8 mouse cellular contexts compared by ENCODE assay signal in the genomic region with DNA sequence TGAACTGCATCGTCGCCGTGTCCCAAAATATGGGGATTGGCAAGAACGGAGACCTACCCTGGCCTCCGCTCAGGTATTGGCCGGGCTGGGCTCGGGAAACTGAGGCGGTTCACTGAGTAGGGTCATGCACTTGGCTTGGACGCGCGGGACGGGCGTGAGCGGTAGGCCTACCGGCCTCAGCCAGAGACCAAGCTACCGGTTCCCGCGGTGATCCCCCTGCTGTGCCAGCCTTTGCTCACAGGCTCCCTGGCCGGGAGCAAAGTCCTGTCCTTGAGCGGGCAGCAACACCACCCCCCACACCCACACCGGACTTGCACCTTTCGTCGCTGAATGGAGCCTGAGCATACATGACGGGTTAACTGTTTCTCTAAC. TPM values are rescaled to one million over a fixed set of nuclear protein-coding genes. Genes with fewer than 3 reads are reported as not detected.
DNase-seq lines count a peak whose midpoint lies in the region; ATAC-seq lines count a peak whose summit lies in the region.

No protein-coding gene starts in this region.

- no peaks in the 10 kb centered on the region for H3K27me3 ChIP-seq in neural tube, embryonic 11.5 days (ENCODE audit: control insufficient read depth, insufficient read depth, low read length)
- no peaks in the 10 kb centered on the region for H3K27me3 ChIP-seq in forebrain, embryonic 16.5 days (replicated peaks; ENCODE audit: control insufficient read depth, insufficient read depth, low read length)
- H3K27me3 ChIP-seq in neural tube, embryonic 12.5 days (replicated peaks), result no peaks in the 10 kb centered on the region

- peaks cover 5% of the 10 kb centered on the region; the same call in 1 of the 2 replicates for H3K4me1 ChIP-seq in neural tube, embryonic 11.5 days (ENCODE audit: control insufficient read depth, insufficient read depth, low read length)
- H3K4me1 ChIP-seq in forebrain, embryonic 16.5 days (replicated peaks; ENCODE audit: control insufficient read depth, insufficient read depth, low read length), result peaks cover 7% of the 10 kb centered on the region
- peaks cover 15% of the 10 kb centered on the region for H3K4me1 ChIP-seq in neural tube, embryonic 12.5 days

- 0% methylated on average over 24 of the region's 24 CpGs for WGBS in neural tube, embryonic 11.5 days
- WGBS in forebrain, embryonic 16.5 days, result 0% methylated on average over 24 of the region's 24 CpGs
- under 1% methylated on average over 24 of the region's 24 CpGs for WGBS in neural tube, embryonic 12.5 days

- no peaks in the 10 kb centered on the region for H3K9me3 ChIP-seq in neural tube, embryonic 11.5 days (ENCODE audit: control insufficient read depth, low read length)
- H3K9me3 ChIP-seq in forebrain, embryonic 16.5 days (ENCODE audit: control insufficient read depth, low read length), result no peaks in the 10 kb centered on the region
- H3K9me3 ChIP-seq in neural tube, embryonic 12.5 days, result no peaks in the 10 kb centered on the region

- H3K36me3 ChIP-seq in neural tube, embryonic 11.5 days (ENCODE audit: control insufficient read depth, insufficient read depth, low read length), result no peaks in the 10 kb centered on the region; the same call in 1 of the 2 replicates
- no peaks in the 10 kb centered on the region for H3K36me3 ChIP-seq in forebrain, embryonic 16.5 days (ENCODE audit: control insufficient read depth, insufficient read depth)
- peaks cover 6% of the 10 kb centered on the region for H3K36me3 ChIP-seq in neural tube, embryonic 12.5 days

- intact Hi-C loops in left cerebral cortex, postnatal 14 days (cut with DNase I), result loop anchor here (2.0 to 5.0 kb wide), 3 partner anchors 72 to 387 kb away; a partner anchor contains a TSS

- peak overlapping the region; percentile 87 for H3K4me2 ChIP-seq in neural tube, embryonic 11.5 days (ENCODE audit: low read depth)
- peak overlapping the region; percentile 97 for H3K4me2 ChIP-seq in forebrain, embryonic 16.5 days (ENCODE audit: low read length)
- H3K4me2 ChIP-seq in neural tube, embryonic 12.5 days (replicated peaks), result peak overlapping the region; percentile 96

- H3K27ac ChIP-seq in neural tube, embryonic 11.5 days (ENCODE audit: low read depth, low read length), result no peak overlapping the region
- no peak overlapping the region; the same call in 1 of the 2 replicates for H3K27ac ChIP-seq in forebrain, embryonic 16.5 days (ENCODE audit: low read length)
- no peak overlapping the region for H3K27ac ChIP-seq in neural tube, embryonic 12.5 days

- no peak for DNase-seq in neural tube, embryonic 11.5 days (ENCODE audit: low spot score)
- no peak for DNase-seq in neural tube, embryonic 10.5 days (ENCODE audit: extremely low spot score, low spot score)
- DNase-seq in kidney, postnatal 36 days, result peak; percentile 82 to 84
- DNase-seq in thymus, adult 18-20 months, result no peak
- no peak for DNase-seq in cerebellum, adult 8-10 months
- no peak for DNase-seq in left cerebral cortex, postnatal 14 days (ENCODE audit: low spot score in 2 of 2)

- peak overlapping the region; percentile 65 for H3K9ac ChIP-seq in neural tube, embryonic 11.5 days (ENCODE audit: low read length)
- peak overlapping the region; percentile 62 for H3K9ac ChIP-seq in forebrain, embryonic 16.5 days (replicated peaks; ENCODE audit: low read depth, low read length)
- peak overlapping the region; percentile 62 for H3K9ac ChIP-seq in neural tube, embryonic 12.5 days

- H3K4me3 ChIP-seq in neural tube, embryonic 11.5 days (ENCODE audit: low read depth, low read length), result peak overlapping the region; percentile 61
- H3K4me3 ChIP-seq in forebrain, embryonic 16.5 days (replicated peaks; ENCODE audit: low read length), result peak overlapping the region; percentile 75
- peak overlapping the region; percentile 63 for H3K4me3 ChIP-seq in neural tube, embryonic 12.5 days

- ATAC-seq in neural tube, embryonic 11.5 days (ENCODE audit: insufficient read depth, low FRiP score, low TSS enrichment), result peak; percentile 58
- ATAC-seq in forebrain, embryonic 16.5 days, result peak; percentile 30; the same call in 1 of the 2 replicates
- peak; percentile 52 for ATAC-seq in neural tube, embryonic 12.5 days (ENCODE audit: low FRiP score, low read depth)

RNA-seq across cellular contexts. Expression of a gene that starts 0.5 kb away (rescaled TPM):
- polyA plus RNA-seq in neural tube, embryonic 11.5 days (2014; fragmentation: Nextera tagmentation; extraction: Ambion mirVana), result 38.8 and 39.7 TPM in 2 replicates
- polyA plus RNA-seq in forebrain, embryonic 16.5 days (2015; fragmentation: Nextera tagmentation; extraction: Ambion mirVana), result 30.4 and 31.5 TPM in 2 replicates
- 30.1 and 30.2 TPM in 2 replicates for polyA plus RNA-seq in neural tube, embryonic 12.5 days (2016; fragmentation: Nextera tagmentation; extraction: Ambion mirVana)
- total RNA-seq in left cerebral cortex, postnatal 14 days (2021), result 10 to 100 TPM; 26.2 to 27.9 TPM

RNA-seq across cellular contexts. Expression of a gene that starts 0.7 kb away (rescaled TPM):
- 19.8 and 21.2 TPM in 2 replicates for polyA plus RNA-seq in neural tube, embryonic 11.5 days (2014; fragmentation: Nextera tagmentation; extraction: Ambion mirVana)
- 7.9 and 8.8 TPM in 2 replicates for polyA plus RNA-seq in forebrain, embryonic 16.5 days (2015; fragmentation: Nextera tagmentation; extraction: Ambion mirVana)
- 10.6 and 11.5 TPM in 2 replicates for polyA plus RNA-seq in neural tube, embryonic 12.5 days (2016; fragmentation: Nextera tagmentation; extraction: Ambion mirVana)
- 1 to 10 TPM; 1.4 to 1.5 TPM for total RNA-seq in left cerebral cortex, postnatal 14 days (2021)

RNA-seq across cellular contexts. Expression of a gene that starts 49.5 kb away (rescaled TPM):
- polyA plus RNA-seq in neural tube, embryonic 11.5 days (2014; fragmentation: Nextera tagmentation; extraction: Ambion mirVana), result 0.45 and 0.73 TPM in 2 replicates
- 1.1 TPM in 2 replicates for polyA plus RNA-seq in forebrain, embryonic 16.5 days (2015; fragmentation: Nextera tagmentation; extraction: Ambion mirVana)
- polyA plus RNA-seq in neural tube, embryonic 12.5 days (2016; fragmentation: Nextera tagmentation; extraction: Ambion mirVana), result 1.1 and 1.3 TPM in 2 replicates
- total RNA-seq in left cerebral cortex, postnatal 14 days (2021), result not detected

Comparison
In these comparisons a context has a peak if more than half of its experiments do, and no peak if none do; other contexts are left out.
1. DNase-seq: peak in kidney, postnatal 36 days (2 of 2); none in neural tube, embryonic 11.5 days (single experiment), neural tube, embryonic 10.5 days (single experiment), thymus, adult 18-20 months (0 of 2), cerebellum, adult 8-10 months (single experiment) and left cerebral cortex, postnatal 14 days (0 of 2).
2. Peak in every context shown above with its lines, with median percentiles within 50 percentile points of each other: ATAC-seq, H3K4me2 ChIP-seq, H3K4me3 ChIP-seq and H3K9ac ChIP-seq.